Mouse (Mus musculus): ENCODE results near the gene Ncstn.

Gene Ncstn

GRCm38 (mm10) chr1:172082101-172082898 is at the start of gene Ncstn, which contains the start of gene Copa:
Ncstn (minus strand) TSS chr1:172082795.
Copa (plus strand) TSS chr1:172082529.
- under 1% methylated on average over 40 of the region's 40 CpGs for WGBS

- 80% methylated on average over 7 of the region's 7 CpGs for WGBS
Measured at GRCm38 (mm10) chr1:172132319-172132718, 49.7 kb upstream of the Ncstn start.

GRCm38 (mm10) chr1:172129780-172130179 is 47.2 kb upstream of the Ncstn start:
- WGBS: 95% methylated on average over 5 of the region's 5 CpGs

- WGBS: 25% methylated on average over 2 of the region's 2 CpGs
Measured at GRCm38 (mm10) chr1:172129108-172129507, 46.5 kb upstream of the Ncstn start.

- 92% methylated on average over 15 of the region's 15 CpGs for WGBS
Measured at GRCm38 (mm10) chr1:172128563-172128962, 46.0 kb upstream of the Ncstn start.

GRCm38 (mm10) chr1:172127487-172127886 is 44.9 kb upstream of the Ncstn start:
- WGBS: 42% methylated on average over 5 of the region's 5 CpGs

GRCm38 (mm10) chr1:172126376-172127347 is 44.1 kb upstream of the Ncstn start, which contains the start of gene Pex19:
Pex19 (plus strand) TSS chr1:172126755.
- WGBS: 1% methylated on average over 42 of the region's 42 CpGs

GRCm38 (mm10) chr1:172124572-172124971 is 42.0 kb upstream of the Ncstn start:
- 79% methylated on average over 6 of the region's 6 CpGs for WGBS

- 67% methylated on average over 2 of the region's 2 CpGs for WGBS
Measured at GRCm38 (mm10) chr1:172122671-172123070, 40.1 kb upstream of the Ncstn start.

GRCm38 (mm10) chr1:172119720-172120119 is 37.1 kb upstream of the Ncstn start:
- WGBS: 23% methylated on average over 3 of the region's 3 CpGs

- WGBS: 68% methylated on average over 6 of the region's 6 CpGs
Measured at GRCm38 (mm10) chr1:172119100-172119499, 36.5 kb upstream of the Ncstn start.

GRCm38 (mm10) chr1:172116948-172117347 is 34.4 kb upstream of the Ncstn start:
- WGBS: 79% methylated on average over 5 of the region's 5 CpGs

- 63% methylated on average over 10 of the region's 10 CpGs for WGBS
Measured at GRCm38 (mm10) chr1:172107777-172108477, 25.3 kb upstream of the Ncstn start.

GRCm38 (mm10) chr1:172105101-172105500 is 22.5 kb upstream of the Ncstn start:
- WGBS: 74% methylated on average over 11 of the region's 11 CpGs

GRCm38 (mm10) chr1:172103619-172104018 is 21.0 kb upstream of the Ncstn start:
- WGBS: 75% methylated on average over 4 of the region's 4 CpGs

- WGBS: 53% methylated on average over 6 of the region's 6 CpGs
Measured at GRCm38 (mm10) chr1:172099325-172100033, 16.9 kb upstream of the Ncstn start.

- 55% methylated on average over 6 of the region's 6 CpGs for WGBS
Measured at GRCm38 (mm10) chr1:172095202-172095601, 12.6 kb upstream of the Ncstn start.

- 43% methylated on average over 3 of the region's 3 CpGs for WGBS
Measured at GRCm38 (mm10) chr1:172093522-172093921, 10.9 kb upstream of the Ncstn start.

GRCm38 (mm10) chr1:172082899-172083445 is 377 bp upstream of the Ncstn start:
- 1% methylated on average over 24 of the region's 24 CpGs for WGBS

- 73% methylated on average over 5 of the region's 5 CpGs for WGBS
Measured at GRCm38 (mm10) chr1:172077981-172078380, 4.6 kb downstream of the Ncstn start.

- 97% methylated on average over 7 of the region's 7 CpGs for WGBS
Measured at GRCm38 (mm10) chr1:172072604-172073003, 10.0 kb downstream of the Ncstn start.

Data from cerebral cortex, adult 2 months (tissue).